In the genomic region with DNA sequence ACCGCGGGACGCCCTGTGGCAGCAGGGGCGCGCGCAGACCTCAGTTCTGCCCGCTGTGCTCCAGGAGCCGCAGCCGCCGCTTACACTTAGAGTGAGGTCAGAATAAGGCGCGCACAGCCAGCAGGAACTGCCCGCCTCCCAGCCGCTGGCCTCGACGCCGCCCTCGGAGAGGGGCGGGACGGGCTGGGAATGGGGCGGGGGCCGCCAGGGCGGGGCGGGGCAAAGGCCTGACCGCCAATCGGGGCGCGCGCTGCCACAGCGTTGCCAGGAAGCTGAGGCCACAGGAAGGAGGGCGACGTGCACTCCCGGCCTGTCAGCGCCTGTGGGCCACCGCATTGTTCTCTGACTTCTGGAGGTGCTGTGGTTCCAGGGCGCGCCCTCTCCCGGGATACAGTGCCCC, we compare ENCODE assay signal across 8 mouse cellular contexts.
DNase-seq lines count a peak whose midpoint lies in the region; ATAC-seq and TF ChIP-seq lines count a peak whose summit lies in the region.
"Had no signal": no experiment of that assay in that cellular context is flagged by ENCODE, and none has a peak within 500 bp of the region (broad histone marks: within the 10 kb centered on the region; RNA-seq: fewer than 3 reads in every experiment).

No protein-coding gene starts in this region.

- H3K4me1 ChIP-seq in embryonic facial prominence, embryonic 15.5 days: no peaks in the 10 kb centered on the region
- no peaks in the 10 kb centered on the region; a peak in 1 of 4 replicates for H3K4me1 ChIP-seq in heart, embryonic 14.5 days (ENCODE audit: control insufficient read depth in 2 of 2, insufficient read depth in 2 of 2, low read length in 2 of 2)
- no peaks in the 10 kb centered on the region for H3K4me1 ChIP-seq in kidney, embryonic 14.5 days (ENCODE audit: control insufficient read depth, insufficient read depth, low read length)
- H3K4me1 ChIP-seq in lung, adult 2 months (ENCODE audit: control insufficient read depth, insufficient read depth, low read length): no peaks in the 10 kb centered on the region

- peak; percentile 79; the same call in 1 of the 2 replicates for ATAC-seq in embryonic facial prominence, embryonic 15.5 days (ENCODE audit: insufficient number of reproducible peaks, low FRiP score, low TSS enrichment, low read depth)
- peak; percentile 88 for ATAC-seq in heart, embryonic 14.5 days (ENCODE audit: insufficient number of reproducible peaks, insufficient read depth, low FRiP score, low read depth)
- peak; percentile 91 for ATAC-seq in kidney, embryonic 14.5 days (ENCODE audit: low FRiP score, low TSS enrichment)
- ATAC-seq in neutrophil, adult 5-6 weeks (ENCODE audit: extremely low read depth, insufficient number of reproducible peaks, low FRiP score, poor library complexity, severe bottlenecking): peak; percentile 19; the same call in 1 of the 2 replicates

- H3K9ac ChIP-seq in embryonic facial prominence, embryonic 15.5 days: no peak overlapping the region
- H3K9ac ChIP-seq in heart, embryonic 14.5 days (ENCODE audit: low read length): no peak overlapping the region
- H3K9ac ChIP-seq in kidney, embryonic 14.5 days (ENCODE audit: low read depth, low read length): peak overlapping the region; percentile 37; the same call in 1 of the 2 replicates

- H3K27ac ChIP-seq in embryonic facial prominence, embryonic 15.5 days (replicated peaks): no peak overlapping the region
- no peak overlapping the region for H3K27ac ChIP-seq in heart, embryonic 14.5 days (replicated peaks in 1 of 2; ENCODE audit: control insufficient read depth in 1 of 2, insufficient read depth in 1 of 2, low read depth in 2 of 2, low read length in 2 of 2)
- H3K27ac ChIP-seq in kidney, embryonic 14.5 days (ENCODE audit: low read depth, low read length): no peak overlapping the region

- no peaks in the 10 kb centered on the region for H3K36me3 ChIP-seq in embryonic facial prominence, embryonic 15.5 days
- no peaks in the 10 kb centered on the region for H3K36me3 ChIP-seq in heart, embryonic 14.5 days (ENCODE audit: control insufficient read depth, insufficient read depth, low read length)
- no peaks in the 10 kb centered on the region for H3K36me3 ChIP-seq in kidney, embryonic 14.5 days (ENCODE audit: control insufficient read depth, insufficient read depth, low read length)

- no peak for TF ChIP-seq CTCF in lung, adult 2 months (IDR thresholded peaks at IDR 0.05; ENCODE audit: insufficient read depth, low read length)

- TF ChIP-seq POLR2A in lung, adult 2 months (IDR thresholded peaks at IDR 0.05; ENCODE audit: borderline replicate concordance, extremely low read depth, low read depth, low read length): peak; percentile 27; the same call in 1 of the 2 replicates

- peaks cover 10% of the 10 kb centered on the region; the same call in 1 of the 2 replicates for H3K9me3 ChIP-seq in embryonic facial prominence, embryonic 15.5 days (replicated peaks)
- peaks cover 18% of the 10 kb centered on the region for H3K9me3 ChIP-seq in heart, embryonic 14.5 days (ENCODE audit: control insufficient read depth, low read length)
- H3K9me3 ChIP-seq in kidney, embryonic 14.5 days (ENCODE audit: control insufficient read depth, low read length): peaks cover 21% of the 10 kb centered on the region

- peak overlapping the region; percentile 34 for H3K4me2 ChIP-seq in embryonic facial prominence, embryonic 15.5 days (replicated peaks)
- H3K4me2 ChIP-seq in heart, embryonic 14.5 days (ENCODE audit: low read length): peak overlapping the region; percentile 41
- peak overlapping the region; percentile 28 for H3K4me2 ChIP-seq in kidney, embryonic 14.5 days (replicated peaks; ENCODE audit: low read depth, low read length)

- H3K27me3 ChIP-seq in embryonic facial prominence, embryonic 15.5 days: no peaks in the 10 kb centered on the region
- H3K27me3 ChIP-seq in heart, embryonic 14.5 days (ENCODE audit: control insufficient read depth, insufficient read depth, low read length): no peaks in the 10 kb centered on the region
- no peaks in the 10 kb centered on the region for H3K27me3 ChIP-seq in kidney, embryonic 14.5 days (ENCODE audit: control insufficient read depth, insufficient read depth, low read length)

- WGBS in embryonic facial prominence, embryonic 15.5 days: 11% methylated on average over 32 of the region's 38 CpGs
- WGBS in heart, embryonic 14.5 days: 4% methylated on average over 30 of the region's 38 CpGs
- 14% methylated on average over 29 of the region's 38 CpGs for WGBS in kidney, embryonic 14.5 days
- 11% methylated on average over 29 of the region's 38 CpGs for whole genome bisulfite sequencing in lung, adult 2 months

- peak overlapping the region; percentile 38 for H3K4me3 ChIP-seq in embryonic facial prominence, embryonic 15.5 days (replicated peaks)
- H3K4me3 ChIP-seq in heart, embryonic 14.5 days (ENCODE audit: control insufficient read depth in 1 of 2, insufficient read depth in 1 of 2, low read depth in 1 of 2, low read length in 2 of 2): peak overlapping the region; percentile 39 to 50
- peak overlapping the region; percentile 36 for H3K4me3 ChIP-seq in kidney, embryonic 14.5 days (ENCODE audit: low read length)
- H3K4me3 ChIP-seq in lung, adult 2 months (replicated peaks; ENCODE audit: extremely low read depth, low read depth, low read length): peak overlapping the region; percentile 19
- H3K4me3 ChIP-seq: myocyte had no signal

- peak; percentile 56 for DNase-seq in adrenal gland, postnatal 10 days
- DNase-seq in lung, adult 2 months: peak; percentile 22
- DNase-seq in urinary bladder, postnatal 4 days (ENCODE audit: low spot score in 2 of 2): peak; percentile 57 to 69

Comparison
In these comparisons a context has a peak if more than half of its experiments do, and no peak if none do; other contexts are left out.
1. ATAC-seq: peak in every context shown above with its lines; median percentile 91 in kidney, embryonic 14.5 days; 88 in heart, embryonic 14.5 days; 79 in embryonic facial prominence, embryonic 15.5 days; 19 in neutrophil, adult 5-6 weeks.